Mouse (Mus musculus): ENCODE measurements at regions not wholly inside any gene's neighbourhood (a gene's known extent, or its start where the extent isn't known, plus 50 kb on each side); places are given as distances from the start of the nearest gene placed in this dataset.
A peak's percentile ranks its signal among the peaks of the same experiment; 100 is the strongest.

- WGBS = 83% methylated on average over 1 of the region's 1 CpGs
- Histone ChIP-seq H3K9ac (replicated peaks; ENCODE audit: low read depth, low read length) (no peak overlapping the region), H3K27ac (ENCODE audit: low read length) (no peak overlapping the region), H3K4me1 (ENCODE audit: control insufficient read depth, insufficient read depth, low read length) (no peaks in the 10 kb centered on the region), H3K27me3 (ENCODE audit: control insufficient read depth, insufficient read depth, low read length) (no peaks in the 10 kb centered on the region), H3K4me2 (replicated peaks; ENCODE audit: low read depth, low read length) (no peak overlapping the region), H3K4me3 (ENCODE audit: low read depth, low read length) (no peak overlapping the region), H3K36me3 (ENCODE audit: control insufficient read depth, insufficient read depth, low read length) (no peaks in the 10 kb centered on the region), H3K9me3 (ENCODE audit: control insufficient read depth, low read depth, low read length) (no peaks in the 10 kb centered on the region)
- no peak for ATAC-seq (ENCODE audit: insufficient number of reproducible peaks, insufficient read depth, low FRiP score, low read depth)
Measured at GRCm38 (mm10) chr7:110679916-110680315, 52.5 kb downstream of the Adm start.

DNA sequence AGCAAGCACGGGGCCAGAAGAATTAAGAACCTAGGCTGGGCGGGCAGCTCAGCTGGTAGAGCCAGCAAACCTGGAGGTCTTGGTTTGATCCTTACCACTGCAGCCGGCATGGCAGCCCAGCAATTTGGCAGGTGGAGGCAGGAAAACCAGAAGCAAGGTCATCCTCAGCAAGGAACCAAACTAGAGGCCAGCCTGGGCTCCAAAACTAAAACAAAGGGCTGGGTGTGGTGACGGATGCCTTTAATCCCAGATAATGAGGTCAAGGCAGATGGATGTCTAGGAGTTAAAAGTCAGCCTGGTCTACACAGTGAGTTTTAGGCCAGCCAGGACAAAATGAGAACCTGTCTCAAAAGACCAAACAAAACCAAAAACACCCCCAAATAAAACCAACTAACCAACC, 55.5 kb downstream of the Adm start:
- H3K27me3 ChIP-seq (ENCODE audit: control insufficient read depth, insufficient read depth, low read length) = no peaks in the 10 kb centered on the region
- no peak overlapping the region for H3K4me2 ChIP-seq (replicated peaks; ENCODE audit: low read depth, low read length)
- H3K36me3 ChIP-seq (ENCODE audit: control insufficient read depth, insufficient read depth, low read length) = no peaks in the 10 kb centered on the region
- H3K27ac ChIP-seq (ENCODE audit: low read length) = no peak overlapping the region
- H3K4me1 ChIP-seq (ENCODE audit: control insufficient read depth, insufficient read depth, low read length) = no peaks in the 10 kb centered on the region
- 74% methylated on average over 4 of the region's 4 CpGs for WGBS
- no peaks in the 10 kb centered on the region for H3K9me3 ChIP-seq (ENCODE audit: control insufficient read depth, low read depth, low read length)
- ATAC-seq (ENCODE audit: insufficient number of reproducible peaks, insufficient read depth, low FRiP score, low read depth) = no peak
- H3K9ac ChIP-seq (replicated peaks; ENCODE audit: low read depth, low read length) = no peak overlapping the region
- no peak overlapping the region for H3K4me3 ChIP-seq (ENCODE audit: low read depth, low read length)

GRCm38 (mm10) chr7:110688884-110689681, 61.6 kb downstream of the Adm start:
- no peak overlapping the region for H3K9ac ChIP-seq (replicated peaks; ENCODE audit: low read depth, low read length)

GRCm38 (mm10) chr7:110690241-110690640, 62.8 kb downstream of the Adm start:
- Histone ChIP-seq H3K4me3 (ENCODE audit: low read depth, low read length) (no peak overlapping the region), H3K9ac (replicated peaks; ENCODE audit: low read depth, low read length) (no peak overlapping the region), H3K4me2 (replicated peaks; ENCODE audit: low read depth, low read length) (no peak overlapping the region), H3K27ac (ENCODE audit: low read length) (no peak overlapping the region), H3K9me3 (ENCODE audit: control insufficient read depth, low read depth, low read length) (no peaks in the 10 kb centered on the region), H3K4me1 (ENCODE audit: control insufficient read depth, insufficient read depth, low read length) (peaks cover 12% of the 10 kb centered on the region), H3K36me3 (ENCODE audit: control insufficient read depth, insufficient read depth, low read length) (no peaks in the 10 kb centered on the region), H3K27me3 (ENCODE audit: control insufficient read depth, insufficient read depth, low read length) (no peaks in the 10 kb centered on the region)
- no peak for ATAC-seq (ENCODE audit: insufficient number of reproducible peaks, insufficient read depth, low FRiP score, low read depth)
- WGBS = 93% methylated on average over 2 of the region's 2 CpGs

More at GRCm38 (mm10) chr7:110688884-110689681, 61.6 kb downstream of the Adm start:
- no peaks in the 10 kb centered on the region for H3K27me3 ChIP-seq (ENCODE audit: control insufficient read depth, insufficient read depth, low read length)
- peak overlapping the region; percentile 49 for H3K27ac ChIP-seq (ENCODE audit: low read length)
- peak; percentile 90 for ATAC-seq (ENCODE audit: insufficient number of reproducible peaks, insufficient read depth, low FRiP score, low read depth)
- H3K36me3 ChIP-seq (ENCODE audit: control insufficient read depth, insufficient read depth, low read length) = no peaks in the 10 kb centered on the region
- peak overlapping the region; percentile 19 for H3K4me2 ChIP-seq (replicated peaks; ENCODE audit: low read depth, low read length)
- 17% methylated on average over 14 of the region's 14 CpGs for WGBS
- no peak overlapping the region; the same call in 1 of the 2 replicates for H3K4me3 ChIP-seq (ENCODE audit: low read depth, low read length)
- peaks cover 12% of the 10 kb centered on the region for H3K4me1 ChIP-seq (ENCODE audit: control insufficient read depth, insufficient read depth, low read length)
- no peaks in the 10 kb centered on the region for H3K9me3 ChIP-seq (ENCODE audit: control insufficient read depth, low read depth, low read length)

GRCm38 (mm10) chr7:110690856-110691255, 63.4 kb downstream of the Adm start:
- Histone ChIP-seq H3K9me3 (ENCODE audit: control insufficient read depth, low read depth, low read length) (no peaks in the 10 kb centered on the region), H3K4me2 (replicated peaks; ENCODE audit: low read depth, low read length) (no peak overlapping the region), H3K27me3 (ENCODE audit: control insufficient read depth, insufficient read depth, low read length) (no peaks in the 10 kb centered on the region), H3K27ac (ENCODE audit: low read length) (no peak overlapping the region), H3K4me1 (ENCODE audit: control insufficient read depth, insufficient read depth, low read length) (peaks cover 12% of the 10 kb centered on the region), H3K4me3 (ENCODE audit: low read depth, low read length) (no peak overlapping the region), H3K9ac (replicated peaks; ENCODE audit: low read depth, low read length) (no peak overlapping the region), H3K36me3 (ENCODE audit: control insufficient read depth, insufficient read depth, low read length) (no peaks in the 10 kb centered on the region)
- WGBS = 75% methylated on average over 9 of the region's 9 CpGs
- no peak for ATAC-seq (ENCODE audit: insufficient number of reproducible peaks, insufficient read depth, low FRiP score, low read depth)

DNA sequence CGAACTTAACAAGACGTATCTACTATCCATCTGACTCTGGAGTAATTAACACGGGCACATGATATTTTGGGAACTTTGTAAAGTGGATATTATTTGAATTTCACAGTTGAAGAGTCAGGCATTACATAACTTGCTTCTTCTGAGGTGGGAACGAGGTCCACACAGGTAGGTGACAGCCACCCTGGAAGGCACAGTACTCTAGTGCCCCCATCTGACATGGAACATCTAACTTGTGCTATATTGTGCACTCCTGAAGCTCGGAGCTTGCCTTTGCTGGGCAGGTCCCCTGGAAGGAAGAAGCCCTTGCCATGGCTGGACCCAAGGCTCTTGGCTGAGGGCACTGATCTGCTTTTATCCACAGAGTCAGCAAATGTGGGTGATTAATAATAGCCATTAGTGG, 66.8 kb downstream of the Adm start:
- Histone ChIP-seq H3K9ac (replicated peaks; ENCODE audit: low read depth, low read length) (no peak overlapping the region), H3K9me3 (ENCODE audit: control insufficient read depth, low read depth, low read length) (no peaks in the 10 kb centered on the region), H3K27ac (ENCODE audit: low read length) (no peak overlapping the region), H3K27me3 (ENCODE audit: control insufficient read depth, insufficient read depth, low read length) (no peaks in the 10 kb centered on the region), H3K36me3 (ENCODE audit: control insufficient read depth, insufficient read depth, low read length) (no peaks in the 10 kb centered on the region), H3K4me2 (replicated peaks; ENCODE audit: low read depth, low read length) (no peak overlapping the region), H3K4me1 (ENCODE audit: control insufficient read depth, insufficient read depth, low read length) (peaks cover 6% of the 10 kb centered on the region), H3K4me3 (ENCODE audit: low read depth, low read length) (no peak overlapping the region)
- no peak for ATAC-seq (ENCODE audit: insufficient number of reproducible peaks, insufficient read depth, low FRiP score, low read depth)
- 71% methylated on average over 5 of the region's 5 CpGs for whole genome bisulfite sequencing

GRCm38 (mm10) chr7:110695729-110696128, 68.3 kb downstream of the Adm start:
- Histone ChIP-seq H3K9ac (replicated peaks; ENCODE audit: low read depth, low read length) (no peak overlapping the region), H3K27ac (ENCODE audit: low read length) (no peak overlapping the region)
- 54% methylated on average over 8 of the region's 8 CpGs for WGBS

DNA sequence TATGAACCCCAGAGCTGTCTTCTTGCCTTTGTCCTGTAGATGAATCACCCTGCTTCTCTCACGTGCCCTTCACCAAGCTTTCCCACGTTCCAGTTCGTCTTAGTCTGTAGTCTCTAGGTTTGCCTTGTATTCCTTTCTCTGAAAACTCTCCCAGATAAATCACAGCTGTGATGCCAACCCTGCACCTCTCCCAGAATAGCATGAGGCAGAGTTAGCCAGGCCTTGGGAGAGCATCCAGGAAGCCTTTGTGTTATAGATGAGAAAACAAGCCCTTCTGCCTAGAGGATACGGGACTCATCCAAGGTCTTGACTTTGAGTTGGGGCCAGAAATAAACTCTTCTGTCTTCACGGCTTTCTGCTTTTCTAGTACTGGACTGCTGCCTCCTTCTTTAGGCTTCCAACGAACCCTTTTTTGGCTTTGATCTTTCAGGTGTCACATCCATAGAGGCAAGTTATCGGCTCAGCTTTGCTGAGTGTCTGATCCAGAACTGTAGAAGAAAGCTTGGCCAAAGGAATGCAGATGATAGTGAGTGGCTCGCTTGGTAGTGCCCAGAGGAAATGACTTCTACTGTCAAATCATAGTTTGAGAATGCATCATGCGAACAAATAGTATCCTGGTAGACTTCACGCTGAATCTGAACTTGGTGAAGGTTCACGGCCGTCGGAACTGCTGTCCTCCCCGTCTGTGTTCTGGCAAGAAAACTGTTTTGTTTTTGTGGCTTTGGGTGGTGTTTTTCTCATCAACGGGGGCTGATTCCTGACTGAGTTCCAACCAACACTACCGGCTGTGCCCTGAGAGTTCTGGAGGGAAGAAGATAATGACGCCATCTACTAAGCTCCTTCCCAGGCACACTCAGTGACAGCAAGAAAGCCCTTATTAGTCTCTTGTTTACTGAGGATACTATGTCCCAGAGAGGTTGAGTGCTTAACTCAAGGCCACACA, 69.5 kb upstream of the Ampd3 start:
- Histone ChIP-seq H3K36me3 (ENCODE audit: control insufficient read depth, insufficient read depth, low read length) (no peaks in the 10 kb centered on the region), H3K27ac (ENCODE audit: low read length) (no peak overlapping the region), H3K9ac (replicated peaks; ENCODE audit: low read depth, low read length) (no peak overlapping the region), H3K9me3 (ENCODE audit: control insufficient read depth, low read depth, low read length) (no peaks in the 10 kb centered on the region), H3K4me2 (replicated peaks; ENCODE audit: low read depth, low read length) (no peak overlapping the region), H3K4me3 (ENCODE audit: low read depth, low read length) (no peak overlapping the region), H3K27me3 (ENCODE audit: control insufficient read depth, insufficient read depth, low read length) (no peaks in the 10 kb centered on the region), H3K4me1 (ENCODE audit: control insufficient read depth, insufficient read depth, low read length) (no peaks in the 10 kb centered on the region)
- ATAC-seq (ENCODE audit: insufficient number of reproducible peaks, insufficient read depth, low FRiP score, low read depth) = no peak
- 84% methylated on average over 17 of the region's 17 CpGs for WGBS

More at GRCm38 (mm10) chr7:110695729-110696128, 68.3 kb downstream of the Adm start:
- no peaks in the 10 kb centered on the region for H3K27me3 ChIP-seq (ENCODE audit: control insufficient read depth, insufficient read depth, low read length)
- no peaks in the 10 kb centered on the region for H3K9me3 ChIP-seq (ENCODE audit: control insufficient read depth, low read depth, low read length)
- no peak overlapping the region for H3K4me2 ChIP-seq (replicated peaks; ENCODE audit: low read depth, low read length)
- no peaks in the 10 kb centered on the region for H3K36me3 ChIP-seq (ENCODE audit: control insufficient read depth, insufficient read depth, low read length)
- no peak for ATAC-seq (ENCODE audit: insufficient number of reproducible peaks, insufficient read depth, low FRiP score, low read depth)
- no peaks in the 10 kb centered on the region for H3K4me1 ChIP-seq (ENCODE audit: control insufficient read depth, insufficient read depth, low read length)
- no peak overlapping the region for H3K4me3 ChIP-seq (ENCODE audit: low read depth, low read length)
